ENCODE assay signal across 9 mouse cellular contexts in genomic region chr19:40994057-40994585, GRCm38 (mm10). TPM values are rescaled to one million over a fixed set of nuclear protein-coding genes. Genes with fewer than 3 reads are reported as not detected.
DNase-seq lines count a peak whose midpoint lies in the region; ATAC-seq and TF ChIP-seq lines count a peak whose summit lies in the region.
"Had no signal": no experiment of that assay in that cellular context is flagged by ENCODE, and none has a peak within 500 bp of the region (broad histone marks: within the 10 kb centered on the region; RNA-seq: fewer than 3 reads in every experiment).

Gene Blnk, minus strand, starts transcription at chr19:40994535.

- ATAC-seq in limb, embryonic 11.5 days (ENCODE audit: insufficient number of reproducible peaks, low FRiP score, low TSS enrichment, low read depth), result 0 out of 2 replicates have a peak, but pooled peaks have one; percentile 35
- ATAC-seq in monocyte, adult 5-6 weeks (replicated peaks; ENCODE audit: insufficient number of reproducible peaks, low FRiP score, low TSS enrichment, poor library complexity, severe bottlenecking), result peak; percentile 53

- no peak for TF ChIP-seq CTCF in thymus, adult 2 months (IDR thresholded peaks at IDR 0.05; ENCODE audit: borderline replicate concordance, control insufficient read depth, extremely low read depth, insufficient read depth, low read length, poor library complexity)

- no peaks in the 10 kb centered on the region for H3K9me3 ChIP-seq in limb, embryonic 11.5 days (ENCODE audit: control insufficient read depth, low read length)
- H3K9me3 ChIP-seq: liver, embryonic 13.5 days had no signal

- H3K4me3 ChIP-seq in thymus, adult 2 months (ENCODE audit: control insufficient read depth, insufficient read depth, low read length), result no peak within 1 kb of the TSS
- no peak within 1 kb of the TSS for H3K4me3 ChIP-seq in limb, embryonic 11.5 days (ENCODE audit: low read depth, low read length)
- H3K4me3 ChIP-seq: liver, embryonic 13.5 days had no signal

- 7% methylated on average over 8 of the region's 8 CpGs for WGBS in thymus, adult 2 months
- 40% methylated on average over 8 of the region's 8 CpGs for WGBS in limb, embryonic 11.5 days

- no peak for TF ChIP-seq POLR2A in thymus, adult 2 months (IDR thresholded peaks at IDR 0.05; ENCODE audit: control insufficient read depth, extremely low read depth, insufficient read depth, low read length, poor library complexity)

- H3K9ac ChIP-seq in limb, embryonic 11.5 days (ENCODE audit: low read length), result no peak within 1 kb of the TSS
- H3K9ac ChIP-seq: liver, embryonic 13.5 days had no signal

- peak; percentile 26 for DNase-seq in thymus, adult 2 months
- DNase-seq in thymus, postnatal 10 days (ENCODE audit: low spot score in 2 of 2), result no peak
- peak; percentile 96 for DNase-seq in fat pad, adult 2 months (ENCODE audit: extremely low read depth, low read depth, low spot score)
- DNase-seq in kidney, adult 11 months, result peak; percentile 93
- DNase-seq in limb, embryonic 11.5 days (ENCODE audit: low spot score), result peak; percentile 45
- DNase-seq in urinary bladder, postnatal 14 days (ENCODE audit: low spot score), result peak; percentile 74
- DNase-seq in retina, postnatal 1 day, result no peak
- DNase-seq: liver, embryonic 13.5 days had no signal

- no peak within 1 kb of the TSS for H3K4me2 ChIP-seq in limb, embryonic 11.5 days (ENCODE audit: low read depth, severe bottlenecking)
- H3K4me2 ChIP-seq: liver, embryonic 13.5 days had no signal

- no peaks in the 10 kb centered on the region for H3K36me3 ChIP-seq in thymus, adult 2 months (ENCODE audit: control insufficient read depth, insufficient read depth, low read length)
- H3K36me3 ChIP-seq in limb, embryonic 11.5 days (ENCODE audit: control insufficient read depth, insufficient read depth, low read length), result no peaks in the 10 kb centered on the region
- H3K36me3 ChIP-seq: liver, embryonic 13.5 days had no signal

- peak within 1 kb of the TSS; percentile 66; the same call in 1 of the 2 replicates for H3K27ac ChIP-seq in thymus, adult 2 months (ENCODE audit: control insufficient read depth, insufficient read depth, low read length)
- no peak within 1 kb of the TSS for H3K27ac ChIP-seq in limb, embryonic 11.5 days (replicated peaks; ENCODE audit: low read depth, low read length)
- H3K27ac ChIP-seq: liver, embryonic 13.5 days had no signal

- peaks cover 4% of the 10 kb centered on the region; the same call in 1 of the 2 replicates for H3K4me1 ChIP-seq in thymus, adult 2 months (replicated peaks; ENCODE audit: control insufficient read depth, insufficient read depth, low read length)
- peaks cover 10% of the 10 kb centered on the region for H3K4me1 ChIP-seq in limb, embryonic 11.5 days (ENCODE audit: control insufficient read depth, insufficient read depth, low read length)

- no peaks in the 10 kb centered on the region for H3K27me3 ChIP-seq in thymus, adult 2 months (ENCODE audit: control insufficient read depth, insufficient read depth, low read length)
- no peaks in the 10 kb centered on the region for H3K27me3 ChIP-seq in limb, embryonic 11.5 days (ENCODE audit: control insufficient read depth, insufficient read depth, low read length)

RNA-seq across cellular contexts. Expression of gene Blnk, which starts in this region (rescaled TPM):
- 8.5 and 10.9 TPM in 2 replicates for polyA plus RNA-seq in thymus, adult 2 months (2012; rRNA removed)
- polyA plus RNA-seq in limb, embryonic 11.5 days (2014; fragmentation: Nextera tagmentation; extraction: Ambion mirVana), result 0.97 and 1.5 TPM in 2 replicates
- 16.3 to 25.3 TPM (median 17.2 TPM) in 3 replicates for total RNA-seq in monocyte, adult 5-6 weeks (2017)

Comparison
In these comparisons a context has a peak if more than half of its experiments do, and no peak if none do; other contexts are left out.
1. DNase-seq: peak in thymus, adult 2 months (single experiment), fat pad, adult 2 months (single experiment), kidney, adult 11 months (single experiment), limb, embryonic 11.5 days (single experiment) and urinary bladder, postnatal 14 days (single experiment); none in thymus, postnatal 10 days (0 of 2) and retina, postnatal 1 day (single experiment).